Mouse (Mus musculus) C2C12 (cell line): ENCODE data around the gene Coro1b. TPM values are rescaled to one million over a fixed set of nuclear protein-coding genes. Genes with fewer than 3 reads are reported as not detected.

ENCODE experiments used
- H3K27me3 ChIP-seq: one replicate; pipeline ENCODE4 v1.6.1; 2011; ENCODE audit not compliant: control insufficient read depth, insufficient read depth, insufficient read length
- H3K36me3 ChIP-seq: one replicate; pipeline ENCODE4 v1.6.1; 2011; ENCODE audit not compliant: control insufficient read depth, insufficient read depth
- H3K4me3 ChIP-seq: one replicate; pipeline ENCODE4 v1.5.1; 2011; ENCODE audit warnings: mild to moderate bottlenecking, control low read depth; ENCODE audit not compliant: poor library complexity, insufficient read depth, severe bottlenecking
- H3K79me2 ChIP-seq: one replicate; pipeline ENCODE4 v1.6.1; 2011; ENCODE audit not compliant: control insufficient read depth, insufficient read depth
- H3K79me3 ChIP-seq: one replicate; pipeline ENCODE4 v1.6.1; 2011; ENCODE audit warnings: low read depth, control low read depth
- H3ac ChIP-seq: one replicate; pipeline ENCODE3; 2011; ENCODE audit warnings: low read depth; ENCODE audit not compliant: control insufficient read depth, insufficient read length
- CEBPB ChIP-seq: IDR thresholded peaks from one replicate; pipeline ENCODE4 v1.6.1; 2011; ENCODE audit warnings: low read depth, mild to moderate bottlenecking, control low read depth, moderate library complexity
- CTCF ChIP-seq: IDR thresholded peaks from one replicate; pipeline ENCODE4 v1.5.1; 2011; ENCODE audit not compliant: control insufficient read depth, insufficient read depth, insufficient read length
- FOSL1 ChIP-seq: IDR thresholded peaks from one replicate; pipeline ENCODE4 v1.8.0; 2011; ENCODE audit warnings: mild to moderate bottlenecking, low read length; ENCODE audit not compliant: poor library complexity, insufficient read depth, severe bottlenecking
- MAX ChIP-seq: IDR thresholded peaks from one replicate; pipeline ENCODE4 v1.6.1; 2011; ENCODE audit warnings: mild to moderate bottlenecking, control low read depth
- MYOD1 ChIP-seq: IDR thresholded peaks from one replicate; pipeline ENCODE4 v1.6.1; 2011; ENCODE audit warnings: low read depth; ENCODE audit not compliant: control insufficient read depth, insufficient read length
- MYOG ChIP-seq: IDR thresholded peaks from one replicate; pipeline ENCODE4 v1.6.1; 2011; ENCODE audit not compliant: control insufficient read depth, insufficient read length; ENCODE audit errors: extremely low read depth
- USF1 ChIP-seq: IDR thresholded peaks from one replicate; pipeline ENCODE4 v1.6.1; 2011; ENCODE audit warnings: low read depth, mild to moderate bottlenecking, control low read depth, moderate library complexity
- polyA plus RNA-seq: library from polyadenylated mRNA; unstranded; fragments of >200 nt; fragmentation: generic; extraction: Trizol; gene quantifications from one replicate; pipeline ENCODE4 v1.2.1, GENCODE M21; 2012; ENCODE audit warnings: missing spikeins

Coro1b gene
- polyA plus RNA-seq, 1 experiment: 257 TPM

DNA sequence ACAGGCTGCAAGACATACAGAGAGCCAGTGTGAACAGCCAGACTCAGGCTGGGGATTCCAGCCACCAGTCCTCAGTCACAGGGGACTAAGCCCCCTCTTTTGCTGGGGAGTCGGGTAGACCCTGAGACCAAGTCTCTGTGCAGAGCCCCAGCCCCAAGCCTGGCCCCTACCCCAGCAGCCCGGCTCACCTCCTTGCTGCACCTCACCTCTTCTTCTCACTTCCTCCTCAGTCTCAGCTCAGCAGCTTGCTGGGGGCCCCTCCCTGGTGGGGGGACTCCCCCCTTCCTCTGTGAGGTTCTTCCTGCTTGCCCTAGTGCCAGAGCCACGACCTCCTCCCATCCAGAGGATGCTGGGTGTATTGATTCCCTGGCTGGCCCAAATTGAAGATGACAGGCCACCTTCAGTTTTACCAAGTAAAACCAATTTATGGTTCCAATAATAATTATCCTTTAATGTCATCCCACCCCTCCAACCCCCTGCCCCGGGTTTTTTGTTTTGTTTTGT, 42.5 kb downstream of the Coro1b start, which contains the start of gene Tbc1d10c:
Gene Tbc1d10c (minus strand): TSS at position 454 of the 504 bp plus-strand sequence.
- H3K4me3 ChIP-seq: peak within 1 kb of the TSS; percentile 84
- peak within 1 kb of the TSS; percentile 87 for H3ac ChIP-seq
- TF ChIP-seq CTCF (no peak), MYOD1 (no peak), CEBPB (no peak), MAX (no peak), MYOG (no peak), USF1 (no peak), FOSL1 (no peak)
- H3K36me3 ChIP-seq: peaks cover 33% of the 10 kb centered on the region
- no peaks in the 10 kb centered on the region for H3K27me3 ChIP-seq
- H3K79me3 ChIP-seq: peaks cover 24% of the 10 kb centered on the region
- H3K79me2 ChIP-seq: peaks cover 39% of the 10 kb centered on the region

DNA sequence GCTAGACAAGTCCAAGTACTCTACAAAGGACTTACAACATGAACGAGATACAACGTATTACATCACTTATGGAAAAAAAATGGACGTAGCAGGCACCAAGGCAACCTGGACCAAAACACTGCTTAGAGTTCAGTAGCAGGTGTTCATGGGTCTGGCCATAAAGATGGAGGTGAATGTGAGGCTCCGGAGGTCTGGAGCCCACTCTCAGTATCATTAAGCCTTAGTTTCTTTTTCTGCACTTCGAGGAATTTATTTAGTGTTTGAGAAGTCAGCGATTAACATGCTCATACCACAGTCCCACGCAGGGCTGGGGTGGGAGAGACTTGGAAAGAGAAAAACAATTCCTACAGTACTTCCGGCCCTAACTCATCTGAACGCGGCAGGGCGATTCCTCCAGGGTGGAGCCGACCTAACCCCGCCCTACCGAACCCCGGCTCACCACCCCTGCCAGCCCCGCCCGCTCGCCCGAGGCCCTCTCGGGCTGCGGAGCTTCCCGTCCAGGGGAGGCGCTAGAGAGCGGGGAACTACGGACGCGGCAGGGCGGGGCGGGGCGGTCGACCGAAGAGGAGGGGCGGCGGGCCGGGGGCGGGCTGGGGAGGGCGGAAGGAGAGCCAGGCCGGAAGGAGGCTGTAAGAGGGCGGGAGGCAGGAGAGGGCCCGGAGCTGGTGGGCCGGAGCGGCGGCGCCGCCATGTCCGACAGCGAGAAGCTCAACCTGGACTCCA, 43.3 kb downstream of the Coro1b start, which contains the start of gene Ppp1ca:
Gene Ppp1ca (plus strand): TSS at position 538 of the 723 bp plus-strand sequence.
- Histone ChIP-seq H3K79me2 (peaks cover 47% of the 10 kb centered on the region), H3K36me3 (peaks cover 41% of the 10 kb centered on the region), H3K79me3 (peaks cover 24% of the 10 kb centered on the region), H3K27me3 (no peaks in the 10 kb centered on the region), H3K4me3 (peak within 1 kb of the TSS; percentile 84), H3ac (peak within 1 kb of the TSS; percentile 87)
- no peak for TF ChIP-seq MAX
- no peak for TF ChIP-seq CEBPB
- no peak for TF ChIP-seq MYOG
- peak; percentile 88 for TF ChIP-seq CTCF
- no peak for TF ChIP-seq USF1
- no peak for TF ChIP-seq MYOD1
- no peak for TF ChIP-seq FOSL1

DNA sequence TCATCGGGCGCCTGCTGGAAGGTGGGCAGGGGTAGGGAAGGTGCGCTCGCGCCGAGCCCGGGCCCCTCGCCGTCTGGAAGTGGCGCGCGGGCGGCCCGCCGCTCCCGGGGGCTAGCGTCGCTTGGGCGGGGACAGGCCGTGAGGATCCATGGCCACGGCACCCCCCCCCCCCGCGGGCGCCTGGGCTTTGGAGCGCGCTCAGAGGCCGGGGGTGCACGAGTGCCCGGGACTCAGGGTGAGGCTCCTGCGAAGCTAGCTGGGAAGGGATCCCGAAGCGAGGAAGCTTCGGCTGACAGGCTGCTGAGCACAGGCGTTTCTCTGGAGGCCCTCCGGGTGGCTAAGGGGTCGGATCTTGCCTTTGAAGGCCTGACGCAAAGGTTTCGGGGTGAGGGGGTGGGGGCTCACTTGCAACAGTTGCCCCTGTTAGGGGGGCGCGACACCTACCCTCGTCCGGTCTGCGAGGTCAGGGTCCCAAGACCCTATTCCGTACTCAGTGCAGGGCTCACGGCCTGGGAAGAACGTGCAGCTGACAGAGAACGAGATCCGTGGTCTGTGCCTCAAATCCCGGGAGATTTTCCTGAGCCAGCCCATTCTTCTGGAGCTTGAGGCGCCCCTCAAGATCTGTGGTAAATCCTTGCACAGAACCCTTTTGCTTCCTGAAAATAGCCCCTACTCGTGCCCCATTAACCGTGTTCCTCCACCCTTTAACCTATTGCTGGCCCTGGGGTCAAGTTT, 44.0 kb downstream of the Coro1b start:
- Histone ChIP-seq H3ac (peak overlapping the region; percentile 87), H3K79me3 (peaks cover 24% of the 10 kb centered on the region), H3K27me3 (no peaks in the 10 kb centered on the region), H3K79me2 (peaks cover 47% of the 10 kb centered on the region), H3K36me3 (peaks cover 48% of the 10 kb centered on the region), H3K4me3 (peak overlapping the region; percentile 84)
- no peak for TF ChIP-seq MYOG
- no peak for TF ChIP-seq USF1
- TF ChIP-seq CTCF: no peak
- TF ChIP-seq CEBPB: no peak
- TF ChIP-seq MYOD1: no peak
- TF ChIP-seq MAX: no peak
- TF ChIP-seq FOSL1: no peak

DNA sequence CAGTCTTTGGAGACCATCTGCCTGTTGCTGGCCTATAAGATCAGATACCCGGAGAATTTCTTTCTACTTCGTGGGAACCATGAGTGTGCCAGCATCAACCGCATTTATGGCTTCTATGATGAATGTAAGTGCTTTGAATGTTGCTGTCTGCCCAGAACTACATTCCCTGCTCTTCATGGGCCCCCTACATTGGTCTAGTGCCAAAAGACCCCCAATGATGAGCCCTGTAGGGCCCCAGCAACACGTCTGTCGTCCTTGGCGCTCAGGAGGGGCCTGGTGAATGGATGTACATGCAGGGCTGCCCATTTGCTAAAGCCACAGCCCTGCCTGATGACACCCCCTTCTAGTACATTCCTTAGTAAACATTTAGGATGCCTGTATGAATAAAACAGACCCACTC, 44.7 kb downstream of the Coro1b start:
- peaks cover 24% of the 10 kb centered on the region for H3K79me3 ChIP-seq
- H3ac ChIP-seq: peak overlapping the region; percentile 87
- H3K4me3 ChIP-seq: peak overlapping the region; percentile 84
- peaks cover 47% of the 10 kb centered on the region for H3K79me2 ChIP-seq
- no peak for TF ChIP-seq MAX
- no peak for TF ChIP-seq FOSL1
- no peak for TF ChIP-seq CTCF
- peaks cover 53% of the 10 kb centered on the region for H3K36me3 ChIP-seq
- H3K27me3 ChIP-seq: no peaks in the 10 kb centered on the region

DNA sequence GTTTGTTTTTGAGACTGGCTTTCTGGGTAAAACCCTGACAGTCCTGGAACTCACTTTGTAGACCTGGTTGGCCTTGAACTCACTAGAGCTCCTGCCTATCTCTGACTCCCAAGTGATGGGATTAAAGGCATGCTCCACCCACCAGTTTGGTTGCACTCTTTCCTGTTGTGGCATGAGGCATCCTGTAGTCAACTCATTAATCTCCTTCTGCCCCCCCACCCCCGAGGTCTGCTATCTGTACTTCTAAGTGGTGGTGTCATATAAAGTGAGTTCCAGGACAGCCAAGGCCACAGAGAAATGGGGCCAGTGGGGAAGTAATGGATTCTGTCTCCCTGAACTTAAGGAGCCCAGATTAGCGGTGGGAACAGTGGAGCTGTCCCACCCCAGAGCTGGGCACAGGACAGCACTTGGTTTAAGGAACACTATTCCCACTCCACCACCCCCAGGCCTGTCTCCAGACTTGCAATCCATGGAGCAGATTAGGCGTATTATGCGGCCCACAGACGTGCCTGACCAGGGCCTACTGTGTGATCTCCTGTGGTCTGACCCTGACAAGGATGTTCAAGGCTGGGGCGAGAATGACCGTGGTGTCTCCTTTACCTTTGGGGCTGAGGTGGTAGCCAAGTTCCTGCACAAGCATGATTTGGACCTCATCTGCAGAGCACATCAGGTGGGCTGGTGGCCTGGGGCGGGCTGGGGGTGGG, 45.8 kb downstream of the Coro1b start:
- H3K27me3 ChIP-seq: no peaks in the 10 kb centered on the region
- H3K36me3 ChIP-seq: peaks cover 58% of the 10 kb centered on the region
- TF ChIP-seq CEBPB (no peak), MAX (no peak), MYOG (no peak), USF1 (no peak), CTCF (no peak), FOSL1 (no peak), MYOD1 (no peak)
- H3ac ChIP-seq: no peak overlapping the region
- H3K4me3 ChIP-seq: no peak overlapping the region
- peaks cover 52% of the 10 kb centered on the region for H3K79me2 ChIP-seq
- peaks cover 25% of the 10 kb centered on the region for H3K79me3 ChIP-seq
